Mouse (Mus musculus) B cell, adult 2 months (primary cell): ENCODE measurements around the gene Olfr1263.

Experiments
- DNase-seq, 2 experiments: peaks; one replicate each; pipeline ENCODE4 v3.0.0; 2022

Olfr1263 gene

DNA sequence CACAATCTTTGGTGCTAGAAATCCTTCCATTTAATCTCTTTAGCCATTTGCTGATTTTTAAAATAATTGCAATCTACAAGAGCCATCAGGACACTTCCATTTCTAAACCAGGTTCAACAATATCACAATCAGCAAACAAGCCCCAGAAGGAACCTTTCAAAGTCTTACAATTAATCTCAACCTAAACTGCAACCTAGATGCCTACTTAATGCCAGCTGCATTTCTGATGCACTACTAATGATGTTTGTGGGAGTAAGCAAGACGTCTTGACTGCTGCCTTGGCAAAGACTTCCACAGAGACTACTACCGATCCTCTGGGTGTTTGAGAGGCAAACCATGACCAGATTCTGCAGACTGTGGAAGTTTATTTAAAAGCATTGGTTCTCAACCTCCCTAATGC is at the start of gene Olfr1263:
Olfr1263 (plus strand) TSS at position 301 of the 400 bp plus-strand sequence.
- no peak for DNase-seq

DNA sequence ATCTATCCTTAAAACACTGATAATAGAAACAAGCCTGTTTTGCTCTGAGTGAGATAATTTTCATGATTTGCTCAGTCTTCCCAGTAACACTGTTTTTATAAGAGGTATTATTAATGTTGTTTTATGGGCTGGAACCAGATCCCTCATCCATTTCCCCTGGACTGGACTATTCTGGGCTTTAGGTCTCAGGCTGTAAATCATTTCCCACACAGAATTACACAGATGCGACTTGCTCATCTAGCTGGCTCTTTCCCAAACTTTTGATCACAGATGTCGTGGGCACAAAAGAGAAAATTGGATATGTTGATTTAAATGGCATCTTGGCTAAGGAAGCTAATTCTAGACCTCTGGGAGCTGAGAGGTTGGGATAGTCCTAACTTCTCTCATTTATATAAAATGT is 37.7 kb upstream of the Olfr1263 start, which contains the start of gene Olfr1260:
Olfr1260 (plus strand) TSS at position 157 of the 400 bp plus-strand sequence.
- no peak for DNase-seq

DNA sequence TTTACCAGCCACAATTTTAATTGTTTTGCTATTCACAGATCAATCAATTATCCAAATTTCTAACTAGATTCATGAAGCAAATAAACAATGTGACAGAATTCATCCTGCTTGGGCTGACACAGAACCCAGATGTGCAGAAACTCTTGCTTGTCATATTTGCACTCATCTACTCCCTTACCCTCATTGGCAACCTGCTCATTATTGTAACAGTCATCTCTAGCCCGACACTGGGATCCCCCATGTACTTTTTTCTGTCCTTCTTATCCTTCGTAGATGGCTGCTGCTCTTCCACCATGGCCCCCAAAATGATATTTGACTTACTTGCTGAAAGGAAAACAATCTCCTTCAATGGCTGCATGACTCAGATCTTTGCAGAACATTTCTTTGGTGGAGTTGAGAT is 34.2 kb upstream of the Olfr1263 start:
- no peak for DNase-seq

DNA sequence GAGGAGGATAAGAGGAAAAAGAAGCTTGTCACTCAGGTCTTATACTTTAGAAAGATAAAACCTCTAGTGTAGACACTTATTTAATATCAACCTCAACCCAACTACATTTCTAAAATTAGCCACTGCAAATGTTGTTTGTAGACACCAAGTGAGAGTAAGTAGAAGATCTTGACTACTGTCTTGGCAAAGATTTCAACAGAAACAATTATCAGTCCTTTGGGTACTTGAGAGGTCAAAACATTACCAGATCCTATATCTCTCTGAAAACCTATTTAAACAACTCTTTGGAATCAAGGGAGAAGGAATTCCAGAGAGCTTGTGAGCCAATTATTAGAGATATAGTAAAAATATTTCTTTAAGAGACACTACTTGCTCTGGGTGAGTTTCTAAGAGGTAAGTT is 21.0 kb upstream of the Olfr1263 start, which contains the start of gene Olfr1261:
Olfr1261 (plus strand) TSS at position 301 of the 400 bp plus-strand sequence.
- no peak for DNase-seq

- no peak for DNase-seq
Observed at GRCm38 (mm10) chr2:89999845-90000244, 12.1 kb upstream of the Olfr1263 start, which contains the start of gene Olfr1262. Gene Olfr1262 (plus strand): TSS chr2:90000145.

DNA sequence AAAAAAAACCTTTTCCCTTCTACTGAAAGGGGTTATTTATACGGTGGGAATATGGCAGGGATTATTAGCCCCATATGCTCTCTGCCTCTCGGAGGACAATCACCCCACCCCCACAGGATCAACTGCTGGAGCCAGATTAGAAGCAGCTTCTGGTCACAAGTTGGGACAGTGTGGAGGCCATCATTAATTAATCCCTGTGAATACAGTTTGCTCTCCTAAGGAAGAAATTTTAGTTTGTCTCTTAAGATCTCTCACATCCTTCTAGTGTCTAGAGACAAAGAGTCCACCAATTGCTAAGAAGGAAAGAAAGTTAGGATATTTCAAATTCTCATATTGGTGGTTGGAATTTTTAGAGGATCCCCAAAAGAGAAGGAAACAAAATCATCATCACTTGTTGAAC is 13.5 kb downstream of the Olfr1263 start, which contains the start of gene Olfr1264:
Olfr1264 (minus strand) TSS at position 101 of the 400 bp plus-strand sequence.
- DNase-seq: no peak

DNA sequence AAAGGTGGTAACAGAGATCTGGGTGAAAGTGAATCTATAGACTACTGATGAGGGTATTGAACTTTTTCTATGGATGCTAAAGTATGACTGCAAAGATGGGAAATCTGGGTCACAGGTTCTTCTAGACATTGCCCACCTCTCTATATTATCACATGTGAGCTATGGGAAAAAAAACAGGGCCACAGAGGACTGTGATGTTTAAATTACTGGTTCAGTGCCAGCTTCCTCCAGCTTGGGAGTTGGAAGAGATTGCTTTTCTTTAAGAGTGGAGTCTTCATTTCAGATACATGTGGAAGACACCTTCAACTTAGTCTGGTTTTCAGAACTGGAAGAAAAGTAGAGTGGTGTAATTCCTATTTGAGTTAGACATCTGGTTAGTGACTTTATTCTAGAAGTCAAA is 23.1 kb downstream of the Olfr1263 start, which contains the start of gene Olfr1265:
Olfr1265 (plus strand) TSS at position 301 of the 400 bp plus-strand sequence.
- DNase-seq: no peak

DNA sequence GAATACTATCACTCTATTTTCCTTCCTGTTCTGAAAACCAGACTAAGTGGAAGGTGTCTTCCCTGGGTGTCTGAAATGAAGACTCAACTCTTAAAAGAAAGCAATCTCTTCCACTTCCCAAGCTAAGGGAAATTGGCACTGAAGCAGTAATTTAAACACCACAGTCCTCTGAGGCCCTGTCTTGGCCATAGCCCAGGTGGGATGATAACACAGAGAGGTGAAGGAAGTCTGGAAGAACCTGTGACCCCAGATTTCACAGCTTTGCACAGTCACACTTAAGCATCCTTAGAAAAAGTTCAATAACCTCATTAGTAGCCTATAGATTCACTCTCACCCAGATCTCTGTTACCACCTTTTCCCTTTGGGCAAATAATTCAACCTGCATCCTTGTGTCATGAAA is 51.6 kb downstream of the Olfr1263 start, which contains the start of gene Olfr140:
Olfr140 (minus strand) TSS at position 101 of the 400 bp plus-strand sequence.
- DNase-seq: no peak
